Mouse (Mus musculus) spleen, postnatal 14 days (tissue): ENCODE data around the gene Tmem222.

Source experiments
- DNase-seq, 2 experiments: peaks; one replicate each; pipeline ENCODE4 v3.0.0; 2021 to 2022; ENCODE audit warnings: low spot score in 2 of 2

Tmem222 gene

GRCm38 (mm10) chr4:133285299-133285698 lies 7.7 kb upstream of the Tmem222 start:
- DNase-seq, result no peak

- DNase-seq, result no peak
These were observed 5.1 kb upstream of the Tmem222 start for GRCm38 (mm10) chr4:133282656-133283055.

- no peak for DNase-seq
These were observed 4.4 kb upstream of the Tmem222 start for GRCm38 (mm10) chr4:133281951-133282481.

GRCm38 (mm10) chr4:133281513-133281912 lies 3.9 kb upstream of the Tmem222 start:
- no peak for DNase-seq

DNA sequence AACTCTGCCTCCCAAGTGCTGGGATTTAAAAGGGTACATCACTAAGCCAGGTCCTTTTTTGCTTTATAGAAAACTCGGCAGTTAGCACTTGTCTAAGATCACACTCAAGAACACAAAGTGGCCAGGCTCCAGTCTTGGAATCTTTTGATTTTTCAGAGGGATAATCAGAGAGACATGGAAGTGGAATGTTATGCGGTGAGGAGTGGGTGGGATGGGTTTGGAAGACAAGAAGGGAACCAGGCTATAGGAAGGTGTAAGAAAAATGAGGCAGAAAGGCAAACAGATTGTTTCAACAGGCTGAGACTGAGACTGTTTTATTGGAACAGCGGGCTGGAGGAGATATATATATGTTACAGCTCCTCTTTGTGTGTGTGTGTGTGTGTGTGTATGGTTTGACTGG lies 890 bp upstream of the Tmem222 start:
- DNase-seq, result no peak

DNA sequence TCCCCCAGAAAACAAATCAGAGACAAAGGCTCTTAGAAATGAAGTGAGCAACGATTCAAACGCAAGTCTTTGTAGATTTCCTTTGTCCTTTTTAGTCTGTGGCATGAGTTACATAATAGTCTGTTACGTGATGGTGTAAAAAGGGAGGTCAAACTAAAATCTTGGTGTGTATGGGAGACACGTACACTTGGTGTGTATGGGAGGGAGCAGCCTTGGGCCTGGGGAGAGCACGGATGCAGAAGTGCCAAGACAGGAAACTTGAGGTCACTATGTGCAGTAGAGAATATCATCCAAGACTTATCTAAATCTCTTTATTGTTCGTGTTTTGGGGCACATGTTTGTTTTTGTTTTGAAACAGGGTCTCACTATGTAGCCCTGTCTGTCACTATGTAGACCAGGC lies 475 bp upstream of the Tmem222 start:
- DNase-seq, result no peak

GRCm38 (mm10) chr4:133270929-133271328 lies 6.7 kb downstream of the Tmem222 start:
- no peak for DNase-seq

DNA sequence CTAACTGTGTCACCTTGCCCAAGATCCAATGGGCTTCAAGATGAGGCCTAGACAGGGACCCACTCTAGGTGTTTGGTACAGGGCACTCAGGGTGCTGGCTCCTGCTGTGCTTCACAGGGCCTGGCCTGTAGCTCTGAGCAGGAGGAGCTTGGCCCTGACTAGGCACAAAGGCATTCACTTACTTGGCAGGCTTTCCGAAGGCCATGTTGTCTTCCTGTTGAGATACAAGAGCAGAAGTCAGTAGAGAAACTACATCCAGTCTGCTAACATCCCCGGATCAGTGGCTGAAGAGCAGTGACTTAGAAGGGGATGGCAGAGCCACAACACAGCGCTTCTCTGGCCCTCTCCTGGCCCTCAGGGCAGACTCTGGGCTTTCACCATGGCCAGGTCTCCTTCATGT lies 8.0 kb downstream of the Tmem222 start:
- DNase-seq, result no peak

DNA sequence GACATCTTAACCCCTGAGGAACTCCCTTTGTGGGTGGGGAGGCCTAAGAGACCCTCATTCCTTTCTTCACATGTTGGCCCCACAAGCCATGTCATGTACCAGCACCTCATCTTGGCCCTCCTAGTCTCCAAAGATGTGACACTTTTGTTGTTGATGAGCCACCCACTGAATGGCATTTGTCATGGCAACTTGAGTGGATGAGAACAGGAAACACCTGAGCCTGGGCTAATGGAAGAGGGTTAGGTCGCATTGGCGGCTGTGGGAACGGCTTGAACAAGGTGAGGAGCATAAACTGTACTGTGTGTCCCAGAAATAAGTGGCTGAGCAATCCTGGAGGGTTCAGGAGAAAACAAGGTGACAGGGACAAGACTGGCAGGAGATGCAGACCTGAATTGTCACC lies 8.7 kb downstream of the Tmem222 start:
- DNase-seq, result no peak

DNA sequence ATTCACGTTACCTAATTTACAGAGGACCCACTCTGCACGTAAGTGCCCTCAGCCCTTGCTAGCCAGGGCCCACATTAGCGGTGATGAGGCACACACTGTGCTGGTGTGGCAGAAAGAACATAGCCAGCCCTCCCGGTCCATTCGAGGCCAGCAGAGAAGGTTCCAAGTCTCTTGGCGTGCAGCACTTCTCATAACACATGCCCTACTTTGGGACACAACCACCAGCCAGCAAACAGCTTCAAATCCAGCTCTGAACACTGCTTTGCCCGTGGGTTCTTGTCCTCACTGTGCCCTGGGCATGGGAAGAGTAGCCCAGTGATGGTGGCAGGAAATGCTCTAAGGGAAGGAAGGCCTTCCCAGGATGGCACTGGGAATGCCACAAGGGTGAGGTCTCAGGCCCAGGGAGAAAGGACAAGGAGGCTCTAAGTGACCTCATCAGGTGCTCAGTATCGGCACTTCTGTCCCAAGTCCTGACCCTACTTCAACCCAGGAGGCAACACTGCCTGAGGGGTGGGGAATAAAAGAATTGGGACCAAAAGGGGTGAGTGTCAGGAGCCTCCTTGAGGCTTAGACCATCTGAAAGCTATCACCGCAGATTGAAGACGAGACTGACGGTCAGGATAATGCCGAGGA lies 11.2 kb downstream of the Tmem222 start:
- no peak for DNase-seq

DNA sequence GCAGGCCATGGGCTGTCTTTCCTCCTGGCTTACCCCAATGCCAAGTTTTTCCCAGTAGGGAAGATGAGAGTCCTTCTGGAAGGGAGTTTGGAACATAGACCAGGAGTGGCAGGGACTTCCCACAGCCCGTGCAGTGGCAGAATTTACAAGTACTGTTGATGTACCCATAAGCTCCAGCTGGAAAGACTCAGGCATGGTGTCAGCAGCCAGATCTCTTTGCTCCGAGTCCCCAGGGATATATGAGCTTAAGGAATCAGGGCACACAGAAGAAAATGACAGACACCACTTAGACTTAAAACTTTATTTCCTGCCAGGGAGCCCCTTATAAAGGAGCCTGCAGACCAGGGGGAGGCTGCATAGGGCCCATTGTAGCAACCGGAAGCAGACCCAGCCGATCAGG lies 11.8 kb downstream of the Tmem222 start:
- DNase-seq, result no peak

GRCm38 (mm10) chr4:133265297-133265696 lies 12.3 kb downstream of the Tmem222 start:
- DNase-seq, result no peak

GRCm38 (mm10) chr4:133264559-133264958 lies 13.0 kb downstream of the Tmem222 start:
- DNase-seq, result no peak

DNA sequence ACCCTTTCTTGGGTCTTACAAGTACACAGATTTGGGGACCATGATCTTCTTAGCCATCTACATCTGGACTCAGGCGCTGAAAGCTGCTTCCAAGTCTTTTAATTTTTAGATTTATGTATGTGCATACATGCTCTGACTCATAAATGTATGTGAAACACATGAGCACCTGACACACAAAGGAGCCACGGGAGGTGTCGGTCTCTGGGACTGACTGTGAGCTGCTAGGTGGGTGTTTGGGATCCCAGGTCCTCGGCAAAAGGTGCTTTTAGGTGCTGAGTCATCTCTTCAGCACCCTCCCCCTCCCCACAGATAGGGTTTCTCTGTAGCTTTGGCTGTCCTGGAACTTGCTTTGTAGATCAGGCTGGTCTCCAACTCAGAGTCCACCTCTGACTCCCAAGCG lies 13.8 kb downstream of the Tmem222 start:
- no peak for DNase-seq

DNA sequence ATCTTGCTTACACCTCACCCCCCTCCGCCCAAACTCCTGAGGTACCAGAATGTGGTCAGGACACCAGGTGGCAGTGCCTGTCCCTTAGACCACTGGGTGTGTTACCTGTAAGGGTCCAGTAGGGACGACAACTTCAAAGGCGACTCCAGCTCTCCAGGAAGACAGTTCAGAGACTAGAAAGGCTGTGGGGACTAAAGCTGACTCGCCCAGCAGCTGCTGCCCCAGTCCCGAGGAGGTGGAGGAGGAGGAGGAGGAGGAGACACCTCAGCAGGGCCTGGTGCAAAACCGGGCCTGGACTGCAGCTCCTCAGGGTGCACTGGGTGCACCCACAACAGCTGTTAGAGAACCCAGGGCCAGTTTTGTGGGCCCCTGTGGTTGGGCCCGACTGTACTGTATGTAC lies 14.7 kb downstream of the Tmem222 start, which contains the start of gene Sytl1:
Gene Sytl1, minus strand, starts transcription at position 232 of the 400 bp plus-strand sequence.
- DNase-seq, result no peak

GRCm38 (mm10) chr4:133262375-133262765 lies 15.2 kb downstream of the Tmem222 start:
- DNase-seq, result no peak

DNA sequence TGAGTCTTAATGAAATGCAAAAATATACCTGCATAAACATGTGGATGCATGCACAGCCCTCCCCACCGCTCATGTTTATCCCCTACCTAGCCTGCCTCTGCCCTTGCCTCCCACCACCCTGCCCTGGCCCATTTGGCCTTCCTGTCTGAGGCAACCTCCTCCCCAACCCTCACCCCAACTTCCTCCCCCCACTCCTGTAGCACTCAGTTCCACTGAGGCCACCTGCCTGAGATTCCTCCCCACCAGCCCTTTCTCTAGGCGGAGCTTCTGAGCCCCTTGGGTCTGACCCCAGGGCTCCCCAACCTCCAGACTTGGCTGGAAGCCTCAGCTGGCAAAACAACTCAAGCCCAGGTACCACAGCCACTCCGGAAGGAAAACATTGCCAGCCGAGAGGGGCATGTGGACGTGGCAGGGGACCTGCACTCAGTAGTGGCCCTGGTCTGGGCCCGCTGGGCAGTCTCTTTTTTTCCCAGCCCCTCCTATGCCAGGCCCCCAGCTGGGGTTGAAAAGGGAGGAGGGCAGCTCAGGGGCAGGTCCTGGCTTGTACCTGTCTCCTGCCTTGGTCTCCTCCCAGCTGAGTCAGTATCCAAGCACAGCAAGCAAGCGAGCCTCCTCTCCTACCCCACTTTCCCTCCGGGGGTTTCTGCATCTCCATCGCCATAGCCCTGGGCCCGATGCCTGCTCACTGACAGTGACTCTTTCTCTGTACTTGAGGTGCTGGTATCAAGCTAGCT lies 15.8 kb downstream of the Tmem222 start:
- no peak for DNase-seq

DNA sequence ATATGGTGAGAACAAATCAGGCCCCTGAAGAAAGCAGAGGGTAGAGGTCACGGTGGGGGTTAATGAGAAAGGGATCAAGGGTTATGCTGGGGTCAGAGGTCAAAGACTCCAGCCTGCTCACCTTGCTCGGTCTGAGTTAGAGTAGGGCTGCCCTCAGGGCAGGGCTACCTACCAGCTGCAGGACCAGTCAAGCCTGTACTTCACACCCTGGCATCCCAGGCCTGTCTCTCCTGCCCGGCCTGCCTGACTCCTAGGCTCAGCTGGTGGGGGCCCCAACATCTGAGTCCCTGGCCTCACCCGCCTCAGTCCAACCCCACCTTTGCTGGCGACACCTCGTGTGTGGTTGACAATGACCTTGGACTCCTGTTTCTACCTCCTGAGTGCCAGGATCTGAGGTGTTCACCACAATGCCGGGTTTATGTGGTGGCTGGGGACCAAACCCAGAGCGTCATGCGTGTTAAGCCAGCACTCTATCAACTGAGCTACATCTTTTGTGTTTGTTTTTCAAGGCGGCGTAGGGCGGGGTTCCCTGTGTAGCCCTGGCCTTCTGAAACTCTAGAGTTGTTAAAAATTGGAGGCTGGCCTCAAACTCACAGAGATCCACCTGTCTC lies 19.7 kb downstream of the Tmem222 start:
- no peak for DNase-seq

DNA sequence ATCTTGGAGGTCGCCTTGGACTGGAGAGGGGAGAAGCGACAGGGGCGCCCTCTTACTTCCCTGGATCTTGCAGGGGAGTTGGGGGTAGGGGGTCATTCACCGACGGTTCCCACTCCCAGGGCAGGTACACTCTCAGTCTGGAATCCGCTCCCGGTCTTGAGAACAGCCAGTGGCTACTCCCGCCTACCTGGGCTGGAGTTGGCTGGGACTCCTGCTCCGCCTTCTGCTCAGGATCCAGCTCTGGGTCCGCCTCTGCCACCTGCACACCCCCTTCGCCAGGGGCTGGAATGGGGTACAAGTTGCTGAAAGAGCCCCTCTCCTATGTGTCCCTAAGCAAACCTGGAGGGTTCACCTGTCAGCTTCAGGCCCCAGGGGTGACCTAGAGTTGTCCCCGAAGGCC lies 20.4 kb downstream of the Tmem222 start:
- no peak for DNase-seq

- DNase-seq, result no peak
These were observed 20.8 kb downstream of the Tmem222 start for GRCm38 (mm10) chr4:133256820-133257219.

- no peak for DNase-seq
These were observed 22.2 kb downstream of the Tmem222 start for GRCm38 (mm10) chr4:133255392-133255791.

- no peak for DNase-seq
These were observed 24.2 kb downstream of the Tmem222 start for GRCm38 (mm10) chr4:133253412-133253811.

DNA sequence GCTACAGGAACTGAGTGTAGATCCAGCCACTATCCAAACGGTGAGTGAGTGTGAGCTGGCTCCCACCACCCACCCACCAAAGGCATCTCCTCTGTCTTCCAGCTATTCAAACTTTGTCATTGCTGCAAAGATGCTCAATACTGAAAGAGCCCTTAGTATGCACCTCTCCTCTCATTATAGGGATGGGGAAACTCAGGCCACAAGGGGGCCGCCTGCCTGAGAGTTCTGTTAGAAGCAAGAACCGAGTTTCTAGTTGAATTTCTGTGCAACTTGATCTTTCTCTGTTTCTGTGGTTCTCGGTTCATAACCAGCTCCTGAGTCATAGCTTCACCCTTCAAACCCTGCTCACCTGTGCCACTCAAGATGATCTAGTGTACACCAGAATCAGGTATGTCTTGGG lies 25.5 kb downstream of the Tmem222 start:
- no peak for DNase-seq
